Mouse (Mus musculus) C2C12 (cell line): ENCODE results near the gene H2al1m. TPM values are rescaled to one million over a fixed set of nuclear protein-coding genes. Genes with fewer than 3 reads are reported as not detected.
"Not testable (repeated sequence)": the region's sequence is repeated elsewhere in the genome, so short reads cannot be mapped to it uniquely, and the experiment has no call there.

Source experiments
- H3K27me3 ChIP-seq: one replicate; pipeline ENCODE4 v1.6.1; 2011; ENCODE audit not compliant: control insufficient read depth, insufficient read depth, insufficient read length
- H3K36me3 ChIP-seq: one replicate; pipeline ENCODE4 v1.6.1; 2011; ENCODE audit not compliant: control insufficient read depth, insufficient read depth
- H3K4me3 ChIP-seq: one replicate; pipeline ENCODE4 v1.5.1; 2011; ENCODE audit warnings: mild to moderate bottlenecking, control low read depth; ENCODE audit not compliant: poor library complexity, insufficient read depth, severe bottlenecking
- H3K79me2 ChIP-seq: one replicate; pipeline ENCODE4 v1.6.1; 2011; ENCODE audit not compliant: control insufficient read depth, insufficient read depth
- H3K79me3 ChIP-seq: one replicate; pipeline ENCODE4 v1.6.1; 2011; ENCODE audit warnings: low read depth, control low read depth
- H3ac ChIP-seq: one replicate; pipeline ENCODE3; 2011; ENCODE audit warnings: low read depth; ENCODE audit not compliant: control insufficient read depth, insufficient read length
- CEBPB ChIP-seq: IDR thresholded peaks from one replicate; pipeline ENCODE4 v1.6.1; 2011; ENCODE audit warnings: low read depth, mild to moderate bottlenecking, control low read depth, moderate library complexity
- CTCF ChIP-seq: IDR thresholded peaks from one replicate; pipeline ENCODE4 v1.5.1; 2011; ENCODE audit not compliant: control insufficient read depth, insufficient read depth, insufficient read length
- FOSL1 ChIP-seq: IDR thresholded peaks from one replicate; pipeline ENCODE4 v1.8.0; 2011; ENCODE audit warnings: mild to moderate bottlenecking, low read length; ENCODE audit not compliant: poor library complexity, insufficient read depth, severe bottlenecking
- MAX ChIP-seq: IDR thresholded peaks from one replicate; pipeline ENCODE4 v1.6.1; 2011; ENCODE audit warnings: mild to moderate bottlenecking, control low read depth
- MYOD1 ChIP-seq: IDR thresholded peaks from one replicate; pipeline ENCODE4 v1.6.1; 2011; ENCODE audit warnings: low read depth; ENCODE audit not compliant: control insufficient read depth, insufficient read length
- MYOG ChIP-seq: IDR thresholded peaks from one replicate; pipeline ENCODE4 v1.6.1; 2011; ENCODE audit not compliant: control insufficient read depth, insufficient read length; ENCODE audit errors: extremely low read depth
- USF1 ChIP-seq: IDR thresholded peaks from one replicate; pipeline ENCODE4 v1.6.1; 2011; ENCODE audit warnings: low read depth, mild to moderate bottlenecking, control low read depth, moderate library complexity
- long read RNA-seq, 2 experiments: library from polyadenylated mRNA; unstranded; transcript quantifications; one replicate each; pipeline ENCODE4 v2.0.0; 2019 to 2020
- polyA plus RNA-seq: library from polyadenylated mRNA; unstranded; fragments of >200 nt; fragmentation: generic; extraction: Trizol; gene quantifications from one replicate; pipeline ENCODE4 v1.2.1, GENCODE M21; 2012; ENCODE audit warnings: missing spikeins

Gene H2al1m
- polyA plus RNA-seq: not detected
- long read RNA-seq, experiment 1: 0 reads
- long read RNA-seq, experiment 2: 0 reads

DNA sequence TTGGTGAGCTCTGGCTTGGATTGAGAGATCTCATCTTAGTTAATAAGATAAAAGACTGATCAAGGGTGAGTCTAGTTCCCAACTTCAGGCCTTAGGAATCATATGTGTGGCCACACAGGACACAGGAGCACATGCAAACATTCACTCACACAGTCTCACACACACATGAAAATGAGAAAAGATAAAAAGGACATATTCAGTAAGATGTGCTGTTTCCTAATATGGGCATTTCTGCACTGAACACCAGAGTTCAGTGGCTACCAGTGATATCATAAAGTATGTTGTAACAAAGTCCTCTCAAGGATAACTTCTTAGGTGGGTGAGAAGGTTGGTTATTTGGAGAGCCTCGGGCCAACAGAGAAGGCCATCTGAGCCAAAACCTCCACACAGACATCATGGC, at the start of gene H2al1m:
H2al1m (plus strand) TSS at position 301 of the 400 bp plus-strand sequence.
- H3K36me3 ChIP-seq, H3K27me3 ChIP-seq: not testable (repeated sequence)

DNA sequence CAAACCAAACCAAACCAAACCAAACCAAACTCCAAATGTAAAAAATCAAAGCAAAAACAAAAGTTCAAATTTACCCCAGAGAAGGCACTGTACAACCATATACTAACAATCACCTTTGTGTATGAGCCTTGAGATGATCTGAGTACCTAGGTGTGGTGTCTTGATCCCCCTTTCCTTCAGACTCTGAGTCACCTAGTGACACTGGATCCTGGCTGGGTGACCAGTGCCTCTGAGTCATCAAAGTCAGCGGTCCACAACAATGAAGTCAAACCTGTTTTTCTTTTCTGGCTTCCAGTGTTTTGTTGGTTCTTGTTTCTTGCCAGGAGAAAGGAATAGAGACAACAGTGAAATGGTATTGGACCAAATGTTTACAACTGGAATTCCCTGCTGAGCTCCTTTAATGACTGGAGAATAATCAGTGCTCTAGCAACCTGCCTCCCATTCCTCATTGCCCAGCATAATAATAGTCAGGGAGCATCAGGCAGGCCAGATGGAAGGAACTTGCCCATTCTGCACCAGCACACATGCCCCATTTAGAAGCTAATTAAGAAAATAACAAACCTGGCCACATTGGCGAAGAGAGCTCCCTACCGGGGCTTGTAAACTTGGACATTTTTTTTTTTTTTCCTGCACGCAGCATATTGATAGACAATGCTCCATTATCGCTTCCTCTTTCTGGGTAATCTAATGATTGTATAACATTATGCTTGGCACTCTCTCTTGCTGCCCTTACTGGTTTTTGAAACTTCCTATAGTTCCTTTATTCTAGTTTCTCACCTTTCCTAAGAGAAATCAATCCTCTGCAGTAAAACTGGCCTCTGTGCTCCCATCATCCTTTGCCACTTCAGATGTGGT, 42.6 kb upstream of the H2al1m start:
- Histone ChIP-seq H3K27me3 (no peaks in the 10 kb centered on the region), H3K79me3 (no peaks in the 10 kb centered on the region), H3K4me3 (no peak overlapping the region), H3K79me2 (no peaks in the 10 kb centered on the region), H3ac (no peak overlapping the region), H3K36me3 (no peaks in the 10 kb centered on the region)
- no peak for TF ChIP-seq MYOD1
- no peak for TF ChIP-seq CEBPB
- no peak for TF ChIP-seq MYOG
- TF ChIP-seq USF1: no peak
- no peak for TF ChIP-seq MAX
- TF ChIP-seq FOSL1: no peak
- TF ChIP-seq CTCF: no peak

More for the DNA sequence above, at the start of gene H2al1m:
- not testable (repeated sequence) for H3ac ChIP-seq, H3K79me2 ChIP-seq, H3K79me3 ChIP-seq, H3K4me3 ChIP-seq

DNA sequence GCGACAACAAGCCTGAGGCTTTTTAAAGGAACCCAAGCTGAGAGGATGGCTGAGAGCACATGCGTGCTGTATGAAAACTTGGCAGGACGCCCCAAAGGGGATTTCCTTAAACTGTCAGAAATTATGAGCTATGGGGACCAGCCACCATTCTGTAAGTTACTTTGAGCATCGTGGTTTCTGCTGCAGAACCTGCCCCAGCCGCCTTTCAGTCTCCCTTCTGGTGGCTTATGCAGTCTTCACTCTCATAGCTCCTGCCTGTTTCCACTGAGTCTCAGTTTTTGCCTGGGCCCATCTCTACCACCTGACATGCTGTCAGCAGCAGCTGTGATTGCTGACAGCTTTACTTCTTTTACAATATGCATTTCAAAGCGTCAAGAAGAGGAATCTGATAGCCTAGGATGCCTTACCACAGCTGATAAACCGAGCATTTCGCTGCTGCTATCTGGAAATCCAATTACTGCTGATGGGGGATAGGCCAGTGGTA, 40.1 kb upstream of the H2al1m start:
- no peak overlapping the region for H3K4me3 ChIP-seq
- no peaks in the 10 kb centered on the region for H3K79me3 ChIP-seq
- H3ac ChIP-seq: no peak overlapping the region
- H3K27me3 ChIP-seq: no peaks in the 10 kb centered on the region
- H3K36me3 ChIP-seq: no peaks in the 10 kb centered on the region
- no peaks in the 10 kb centered on the region for H3K79me2 ChIP-seq
- TF ChIP-seq CEBPB (no peak), MYOD1 (no peak), CTCF (no peak), MAX (no peak), FOSL1 (no peak), USF1 (no peak), MYOG (no peak)

DNA sequence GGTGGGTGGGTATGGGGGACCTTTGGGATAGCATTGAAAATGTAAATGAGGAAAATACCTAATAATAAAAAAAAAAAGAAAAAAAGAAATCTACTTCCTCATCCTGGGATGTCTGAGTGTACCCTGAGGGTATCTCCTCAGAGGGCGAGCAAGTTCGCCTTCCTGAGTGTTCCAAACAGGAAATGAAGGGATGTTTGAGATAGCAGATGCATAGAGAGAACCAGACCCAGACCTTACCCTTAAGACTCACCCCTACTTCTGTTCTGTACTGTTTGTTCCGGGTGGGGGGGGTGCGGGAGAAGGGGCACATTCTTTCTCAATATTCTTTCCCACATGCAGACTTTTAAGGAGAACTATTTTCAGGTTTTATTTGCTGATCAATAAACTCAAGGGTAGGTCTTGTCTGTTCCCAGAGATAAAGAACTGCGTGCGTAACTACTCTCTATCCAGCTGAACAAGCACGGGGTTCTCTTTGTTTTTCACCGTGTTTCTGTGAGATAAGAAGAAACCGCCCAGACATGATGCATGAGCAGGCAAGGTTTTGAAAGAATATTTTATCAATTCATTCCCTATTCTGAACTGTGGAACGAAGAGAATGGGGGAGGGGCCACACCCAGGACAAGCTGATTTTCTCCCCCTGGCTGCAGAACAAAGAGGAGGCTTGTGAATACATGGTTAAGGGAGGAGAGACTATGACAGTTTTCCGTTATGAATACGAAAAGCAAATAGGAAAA, 38.8 kb upstream of the H2al1m start:
- no peak overlapping the region for H3ac ChIP-seq
- no peaks in the 10 kb centered on the region for H3K36me3 ChIP-seq

DNA sequence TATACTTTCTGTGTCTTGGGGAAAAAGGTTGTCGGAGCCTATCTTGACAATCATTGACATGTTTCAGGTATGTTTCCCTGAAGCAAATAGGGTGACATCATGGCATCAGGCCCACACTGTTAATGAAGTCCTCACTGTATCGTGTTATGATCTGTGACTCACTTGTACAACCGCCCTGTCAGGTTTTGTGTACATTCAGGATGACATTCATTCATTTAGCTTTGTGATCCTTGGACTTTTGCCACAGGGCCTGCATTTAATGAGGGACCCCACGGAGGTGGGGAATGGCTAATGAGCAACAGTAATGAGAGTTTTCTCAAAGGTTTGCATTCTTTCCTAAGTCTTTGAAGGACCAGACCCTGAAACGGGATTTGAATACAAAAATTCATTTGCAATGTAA, 34.7 kb upstream of the H2al1m start:
- Histone ChIP-seq H3K79me2 (no peaks in the 10 kb centered on the region), H3K79me3 (no peaks in the 10 kb centered on the region), H3K36me3 (no peaks in the 10 kb centered on the region), H3K4me3 (no peak overlapping the region), H3K27me3 (no peaks in the 10 kb centered on the region), H3ac (no peak overlapping the region)
- TF ChIP-seq FOSL1: no peak
- TF ChIP-seq CTCF: no peak
- TF ChIP-seq USF1: no peak
- no peak for TF ChIP-seq CEBPB
- no peak for TF ChIP-seq MYOD1
- no peak for TF ChIP-seq MAX
- no peak for TF ChIP-seq MYOG

More for the DNA sequence above, 38.8 kb upstream of the H2al1m start:
- Histone ChIP-seq H3K27me3 (no peaks in the 10 kb centered on the region), H3K79me3 (no peaks in the 10 kb centered on the region), H3K4me3 (no peak overlapping the region), H3K79me2 (no peaks in the 10 kb centered on the region)
- TF ChIP-seq USF1: no peak
- TF ChIP-seq FOSL1: no peak
- no peak for TF ChIP-seq CEBPB
- no peak for TF ChIP-seq MYOG
- TF ChIP-seq MAX: no peak

DNA sequence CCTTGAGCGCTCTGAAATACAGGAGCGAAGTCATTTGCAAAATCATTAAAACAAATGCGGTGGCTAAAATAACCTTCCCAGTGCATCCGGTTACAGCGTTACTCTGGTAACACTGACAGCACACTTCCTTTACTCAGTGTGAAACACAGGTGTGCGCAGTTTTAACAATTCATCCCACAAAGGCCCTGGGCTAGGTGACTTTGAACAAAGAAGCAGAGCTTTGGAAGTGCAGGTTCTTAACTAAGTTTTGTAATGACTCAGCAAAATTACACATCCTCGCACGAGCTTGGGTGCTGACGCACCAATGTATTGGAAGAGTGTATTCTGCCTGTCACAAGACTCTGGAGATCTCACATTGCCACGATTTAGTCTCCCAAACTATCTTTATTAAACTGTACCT, 29.6 kb upstream of the H2al1m start:
- H3K79me3 ChIP-seq: no peaks in the 10 kb centered on the region
- no peak overlapping the region for H3K4me3 ChIP-seq
- H3ac ChIP-seq: no peak overlapping the region
- TF ChIP-seq MYOD1 (no peak), MAX (no peak), CTCF (no peak), CEBPB (no peak), MYOG (no peak), FOSL1 (no peak), USF1 (no peak)
- H3K27me3 ChIP-seq: no peaks in the 10 kb centered on the region
- no peaks in the 10 kb centered on the region for H3K36me3 ChIP-seq
- no peaks in the 10 kb centered on the region for H3K79me2 ChIP-seq
